Mouse (Mus musculus): ENCODE measurements around the gene Pom121.

DNA sequence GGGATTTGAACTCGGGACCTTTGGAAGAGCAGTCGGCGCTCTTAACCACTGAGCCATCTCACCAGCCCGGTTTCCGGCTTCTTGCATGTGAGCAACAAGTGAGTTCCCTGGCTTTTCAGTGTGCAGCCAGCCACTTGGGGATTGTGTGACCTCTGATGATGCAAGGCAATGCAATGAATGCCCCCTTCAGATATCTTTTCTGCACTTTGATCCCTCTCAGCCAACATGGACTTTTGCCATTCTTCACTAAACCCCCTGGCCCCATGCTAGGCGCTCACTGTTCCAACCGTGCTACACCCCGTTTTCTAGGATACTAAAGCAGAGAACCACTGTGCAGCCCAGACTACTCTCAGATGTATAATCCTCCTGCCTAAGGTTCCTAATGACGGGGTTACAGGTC lies 11.1 kb upstream of the Pom121 start:
- no peak for TF ChIP-seq CTCF (IDR thresholded peaks at IDR 0.05; ENCODE audit: control insufficient read depth, insufficient read depth, insufficient read length)
- no peak for TF ChIP-seq USF1 (IDR thresholded peaks at IDR 0.05; ENCODE audit: low read depth)

All from C2C12 (cell line).